Mouse (Mus musculus): ENCODE measurements around the gene Rassf1. TPM values are rescaled to one million over a fixed set of nuclear protein-coding genes. Genes with fewer than 3 reads are reported as not detected.

Rassf1 gene
- polyA plus RNA-seq, 1 experiment from 2014 or later: 48.0 TPM

DNA sequence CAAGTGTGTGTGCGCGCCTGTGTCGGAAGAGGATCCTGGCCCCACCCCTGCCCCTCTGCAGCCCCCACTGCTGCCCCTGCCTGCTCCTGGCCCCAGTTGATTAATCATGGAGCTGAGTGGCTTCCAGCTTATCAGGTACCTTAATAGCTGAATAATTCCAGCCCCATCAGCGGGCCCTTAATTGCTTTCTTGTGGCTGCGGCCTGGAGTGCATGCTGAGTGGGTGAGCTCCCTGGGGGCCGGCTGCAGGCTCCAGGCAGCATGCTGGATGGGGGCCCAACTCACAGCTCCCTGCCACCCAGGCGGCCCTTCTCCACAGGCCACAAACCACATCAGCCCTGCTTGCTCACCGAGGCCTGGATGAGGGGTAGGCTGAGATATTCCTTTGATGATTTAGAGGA, 39.9 kb upstream of the Rassf1 start:
- H3K4me3 ChIP-seq (ENCODE audit: low read depth, low read length): no peak overlapping the region
- H3K4me2 ChIP-seq (replicated peaks; ENCODE audit: low read depth): no peak overlapping the region
- no peak for TF ChIP-seq CTCF (IDR thresholded peaks at IDR 0.05; ENCODE audit: low read depth)
- no peaks in the 10 kb centered on the region for H3K36me3 ChIP-seq (ENCODE audit: control insufficient read depth, insufficient read depth)
- H3K4me1 ChIP-seq (replicated peaks; ENCODE audit: control insufficient read depth, insufficient read depth, low read length): no peaks in the 10 kb centered on the region
- 51% methylated on average over 8 of the region's 8 CpGs for WGBS
- ATAC-seq: no peak
- no peaks in the 10 kb centered on the region for H3K27me3 ChIP-seq (replicated peaks; ENCODE audit: control insufficient read depth, insufficient read depth, low read length)
- no peaks in the 10 kb centered on the region for H3K9me3 ChIP-seq (ENCODE audit: control insufficient read depth)
- H3K27ac ChIP-seq (ENCODE audit: low read depth, low read length): no peak overlapping the region
- no peak overlapping the region for H3K9ac ChIP-seq (ENCODE audit: low read depth, low read length)

DNA sequence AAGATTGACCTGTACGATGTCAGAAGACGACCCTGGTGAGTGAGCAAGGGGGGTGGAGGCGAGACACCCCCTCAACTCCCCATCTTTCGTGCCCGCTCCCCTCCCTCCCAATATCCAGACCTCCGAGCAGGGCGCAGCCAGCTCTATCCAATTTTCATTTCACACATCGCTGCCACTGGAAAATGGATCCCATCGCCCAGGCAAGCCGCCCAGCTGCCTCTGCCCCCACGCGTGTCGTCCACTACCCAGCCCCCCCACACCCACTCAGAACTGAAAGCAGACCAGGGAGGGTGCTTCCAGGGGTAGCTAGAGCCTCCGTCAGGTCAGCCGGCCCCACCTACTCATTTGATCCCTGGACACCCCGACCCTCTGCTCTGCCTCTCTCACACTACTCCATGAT, 39.0 kb upstream of the Rassf1 start:
- Histone ChIP-seq H3K27me3 (replicated peaks; ENCODE audit: control insufficient read depth, insufficient read depth, low read length) (no peaks in the 10 kb centered on the region), H3K27ac (ENCODE audit: low read depth, low read length) (no peak overlapping the region), H3K4me3 (ENCODE audit: low read depth, low read length) (no peak overlapping the region), H3K4me2 (replicated peaks; ENCODE audit: low read depth) (no peak overlapping the region), H3K36me3 (ENCODE audit: control insufficient read depth, insufficient read depth) (no peaks in the 10 kb centered on the region), H3K9me3 (ENCODE audit: control insufficient read depth) (no peaks in the 10 kb centered on the region), H3K4me1 (replicated peaks; ENCODE audit: control insufficient read depth, insufficient read depth, low read length) (no peaks in the 10 kb centered on the region), H3K9ac (ENCODE audit: low read depth, low read length) (no peak overlapping the region)
- TF ChIP-seq CTCF (IDR thresholded peaks at IDR 0.05; ENCODE audit: low read depth): no peak
- 82% methylated on average over 16 of the region's 16 CpGs for WGBS
- no peak for ATAC-seq

DNA sequence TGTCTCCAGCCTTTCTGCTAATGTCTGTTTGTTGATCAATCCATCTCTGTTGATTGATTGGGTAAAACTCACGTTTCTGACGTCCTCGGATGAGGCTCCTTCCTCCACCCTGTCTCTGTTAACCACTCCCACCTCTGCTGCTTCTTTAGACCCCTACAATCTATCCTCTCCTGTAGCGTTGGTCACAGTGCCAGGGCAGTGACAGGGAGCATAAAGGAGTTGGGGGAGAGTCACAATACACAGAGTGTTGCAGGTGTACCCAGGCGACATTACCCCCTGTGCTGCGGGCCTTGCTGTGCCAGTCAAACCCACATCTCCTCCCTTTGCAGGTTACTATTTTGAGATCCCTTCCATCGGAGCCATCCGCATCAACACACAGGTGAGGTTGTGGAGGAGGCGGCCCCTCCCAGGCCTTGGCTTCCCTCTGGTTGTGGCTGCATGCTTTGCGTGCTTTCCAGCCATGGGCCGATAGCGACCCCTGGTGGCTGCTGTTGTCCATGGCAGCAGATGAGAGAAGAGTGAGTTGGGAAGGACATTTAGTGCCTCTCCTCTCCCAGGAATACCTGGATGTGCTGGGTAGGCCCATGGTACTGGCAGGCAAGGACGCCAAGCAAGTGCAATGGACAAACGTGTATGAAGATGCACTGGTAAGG, 36.9 kb upstream of the Rassf1 start:
- Histone ChIP-seq H3K9me3 (ENCODE audit: control insufficient read depth) (no peaks in the 10 kb centered on the region), H3K4me3 (ENCODE audit: low read depth, low read length) (no peak overlapping the region), H3K27me3 (replicated peaks; ENCODE audit: control insufficient read depth, insufficient read depth, low read length) (no peaks in the 10 kb centered on the region), H3K4me2 (replicated peaks; ENCODE audit: low read depth) (no peak overlapping the region), H3K27ac (ENCODE audit: low read depth, low read length) (no peak overlapping the region), H3K9ac (ENCODE audit: low read depth, low read length) (no peak overlapping the region), H3K4me1 (replicated peaks; ENCODE audit: control insufficient read depth, insufficient read depth, low read length) (no peaks in the 10 kb centered on the region), H3K36me3 (ENCODE audit: control insufficient read depth, insufficient read depth) (no peaks in the 10 kb centered on the region)
- peak; percentile 19; the same call in 1 of the 2 replicates for ATAC-seq
- peak; percentile 100 for TF ChIP-seq CTCF (IDR thresholded peaks at IDR 0.05; ENCODE audit: low read depth)
- 18% methylated on average over 14 of the region's 14 CpGs for WGBS

DNA sequence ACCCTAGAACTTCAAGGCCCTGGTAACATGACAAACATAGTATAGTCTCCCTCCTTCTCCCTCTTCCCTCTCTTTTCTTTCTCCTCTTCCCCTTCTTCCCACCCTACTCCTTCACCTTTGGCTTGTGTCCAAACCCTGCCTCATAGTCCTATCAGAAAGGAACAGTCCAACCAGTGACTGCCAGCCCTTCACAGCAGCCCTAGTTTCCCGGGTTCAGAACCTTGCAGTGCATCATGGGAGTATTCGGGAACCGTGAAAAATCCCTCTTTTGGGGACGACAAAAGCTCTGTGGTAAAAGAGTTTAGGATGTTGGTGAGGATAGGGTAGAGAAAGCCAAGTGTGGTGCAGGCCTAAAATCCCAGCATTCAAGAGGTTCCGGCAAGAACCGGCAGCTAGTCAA, 31.0 kb upstream of the Rassf1 start:
- no peak for TF ChIP-seq CTCF (IDR thresholded peaks at IDR 0.05; ENCODE audit: low read depth)
- Histone ChIP-seq H3K27me3 (replicated peaks; ENCODE audit: control insufficient read depth, insufficient read depth, low read length) (no peaks in the 10 kb centered on the region), H3K4me1 (replicated peaks; ENCODE audit: control insufficient read depth, insufficient read depth, low read length) (peaks cover 4% of the 10 kb centered on the region; the same call in 1 of the 2 replicates), H3K27ac (ENCODE audit: low read depth, low read length) (no peak overlapping the region), H3K9ac (ENCODE audit: low read depth, low read length) (no peak overlapping the region), H3K36me3 (ENCODE audit: control insufficient read depth, insufficient read depth) (no peaks in the 10 kb centered on the region), H3K4me2 (replicated peaks; ENCODE audit: low read depth) (no peak overlapping the region), H3K4me3 (ENCODE audit: low read depth, low read length) (no peak overlapping the region), H3K9me3 (ENCODE audit: control insufficient read depth) (no peaks in the 10 kb centered on the region)
- ATAC-seq: no peak
- 72% methylated on average over 6 of the region's 6 CpGs for WGBS

DNA sequence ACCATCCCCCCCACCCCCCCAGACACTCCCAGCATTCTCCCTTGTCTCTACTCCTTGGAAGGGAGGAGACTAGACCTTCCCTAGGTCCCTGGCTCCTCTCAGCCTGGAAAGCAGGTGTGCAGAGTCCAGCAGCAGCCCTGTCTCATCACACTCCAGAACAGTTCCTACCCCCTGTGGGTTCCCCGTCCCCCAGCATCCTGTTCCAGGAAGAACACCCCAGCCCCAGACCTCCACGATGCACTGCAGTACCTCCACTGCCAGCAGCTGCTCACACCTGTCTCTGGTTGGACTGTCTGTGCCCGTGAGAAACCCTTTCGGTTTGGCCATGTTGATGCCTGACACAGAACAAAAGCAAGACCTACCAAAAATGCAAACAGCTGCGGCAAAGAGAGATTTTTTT, 30.2 kb upstream of the Rassf1 start:
- no peak for ATAC-seq
- WGBS: 49% methylated on average over 5 of the region's 5 CpGs
- Histone ChIP-seq H3K4me1 (replicated peaks; ENCODE audit: control insufficient read depth, insufficient read depth, low read length) (peaks cover 4% of the 10 kb centered on the region; the same call in 1 of the 2 replicates), H3K9me3 (ENCODE audit: control insufficient read depth) (no peaks in the 10 kb centered on the region), H3K4me2 (replicated peaks; ENCODE audit: low read depth) (no peak overlapping the region), H3K4me3 (ENCODE audit: low read depth, low read length) (no peak overlapping the region), H3K9ac (ENCODE audit: low read depth, low read length) (no peak overlapping the region), H3K36me3 (ENCODE audit: control insufficient read depth, insufficient read depth) (no peaks in the 10 kb centered on the region), H3K27ac (ENCODE audit: low read depth, low read length) (no peak overlapping the region), H3K27me3 (replicated peaks; ENCODE audit: control insufficient read depth, insufficient read depth, low read length) (no peaks in the 10 kb centered on the region)
- no peak for TF ChIP-seq CTCF (IDR thresholded peaks at IDR 0.05; ENCODE audit: low read depth)

DNA sequence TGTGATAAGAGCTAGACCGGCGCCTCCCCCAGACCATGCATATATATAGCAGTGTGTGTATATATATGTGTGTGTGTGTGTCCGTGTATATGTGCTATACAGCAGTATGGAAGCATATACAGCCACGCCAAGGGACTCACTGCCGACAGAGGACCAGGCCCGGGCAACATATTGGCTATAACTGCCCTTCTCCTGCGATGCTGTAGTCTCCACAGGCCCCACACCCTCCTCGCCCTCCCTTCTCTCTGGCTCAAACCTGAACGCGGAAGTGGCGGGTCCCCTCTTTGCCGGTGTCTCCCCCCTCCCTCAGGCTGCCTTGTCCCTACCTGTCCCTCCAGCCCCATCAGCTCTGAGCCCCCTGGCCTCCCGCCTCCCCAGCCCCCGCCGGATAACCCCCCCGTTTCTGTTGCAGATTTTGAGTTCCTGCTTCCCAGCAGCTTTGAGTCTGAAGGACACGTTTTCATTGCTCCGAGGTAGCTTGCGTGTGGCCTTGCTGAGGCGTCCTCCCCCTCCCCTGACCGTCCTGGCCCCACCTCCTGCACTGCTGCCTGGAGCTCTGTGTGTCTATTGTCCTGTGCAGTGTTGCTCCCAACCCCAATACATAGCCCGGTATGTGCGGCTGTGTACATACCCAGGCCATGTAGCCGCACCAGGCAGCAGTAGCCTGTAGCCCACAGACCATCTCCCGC, 29.5 kb upstream of the Rassf1 start:
- Histone ChIP-seq H3K27me3 (replicated peaks; ENCODE audit: control insufficient read depth, insufficient read depth, low read length) (no peaks in the 10 kb centered on the region), H3K9ac (ENCODE audit: low read depth, low read length) (no peak overlapping the region), H3K27ac (ENCODE audit: low read depth, low read length) (no peak overlapping the region), H3K36me3 (ENCODE audit: control insufficient read depth, insufficient read depth) (no peaks in the 10 kb centered on the region), H3K4me1 (replicated peaks; ENCODE audit: control insufficient read depth, insufficient read depth, low read length) (peaks cover 4% of the 10 kb centered on the region; the same call in 1 of the 2 replicates), H3K4me3 (ENCODE audit: low read depth, low read length) (no peak overlapping the region; the same call in 1 of the 2 replicates), H3K4me2 (replicated peaks; ENCODE audit: low read depth) (peak overlapping the region; percentile 48), H3K9me3 (ENCODE audit: control insufficient read depth) (no peaks in the 10 kb centered on the region)
- 15% methylated on average over 25 of the region's 25 CpGs for WGBS
- TF ChIP-seq CTCF (IDR thresholded peaks at IDR 0.05; ENCODE audit: low read depth): no peak
- no peak for ATAC-seq

Measured in intestine, postnatal 0 days (tissue).